Mouse (Mus musculus) telencephalon, adult 2 months (tissue): Measurements from ENCODE around the gene Garem2.
A peak's percentile ranks its signal among the peaks of the same experiment; 100 is the strongest.
"Not testable (repeated sequence)": the region's sequence is repeated elsewhere in the genome, so short reads cannot be mapped to it uniquely, and the experiment has no call there.

Experiments used
- DNase-seq: peaks from one replicate; pipeline ENCODE4 v3.0.0-alpha.2; 2011; ENCODE audit warnings: low read depth, low spot score

The Garem2 gene

GRCm38 (mm10) chr5:30104841-30105667, at the start of gene Garem2:
Gene Garem2 (plus strand): TSS chr5:30105161.
- no peak for DNase-seq

- DNase-seq, result no peak
These were observed 46.7 kb upstream of the Garem2 start for GRCm38 (mm10) chr5:30058216-30058731.

- not testable (repeated sequence) for DNase-seq
These were observed 45.4 kb upstream of the Garem2 start for GRCm38 (mm10) chr5:30059607-30060006.

- DNase-seq, result no peak
These were observed 37.2 kb upstream of the Garem2 start for GRCm38 (mm10) chr5:30067726-30068125.

GRCm38 (mm10) chr5:30071677-30072076, 33.3 kb upstream of the Garem2 start:
- no peak for DNase-seq

- no peak for DNase-seq
These were observed 32.6 kb upstream of the Garem2 start for GRCm38 (mm10) chr5:30072377-30072776.

- DNase-seq, result peak; percentile 31
These were observed 31.8 kb upstream of the Garem2 start, which contains the start of gene Tyms for GRCm38 (mm10) chr5:30072825-30073821. Gene Tyms (minus strand): TSS chr5:30073617.

- no peak for DNase-seq
These were observed 12.3 kb upstream of the Garem2 start for GRCm38 (mm10) chr5:30092701-30093100.

GRCm38 (mm10) chr5:30094399-30094798, 10.6 kb upstream of the Garem2 start:
- DNase-seq, result no peak

- no peak for DNase-seq
These were observed 9.2 kb upstream of the Garem2 start for GRCm38 (mm10) chr5:30095731-30096130.

GRCm38 (mm10) chr5:30098260-30098659, 6.7 kb upstream of the Garem2 start:
- DNase-seq, result no peak

- no peak for DNase-seq
These were observed 1.6 kb upstream of the Garem2 start for GRCm38 (mm10) chr5:30103340-30103739.

GRCm38 (mm10) chr5:30104339-30104738, 622 bp upstream of the Garem2 start:
- DNase-seq, result no peak

GRCm38 (mm10) chr5:30105668-30106300, 823 bp downstream of the Garem2 start, which contains the start of gene 3110082J24Rik:
Gene 3110082J24Rik (minus strand): TSS chr5:30106086.
- no peak for DNase-seq

- DNase-seq, result no peak
These were observed 1.8 kb downstream of the Garem2 start for GRCm38 (mm10) chr5:30106756-30107155.

- no peak for DNase-seq
These were observed 2.2 kb downstream of the Garem2 start for GRCm38 (mm10) chr5:30107186-30107585.

- DNase-seq, result no peak
These were observed 2.7 kb downstream of the Garem2 start for GRCm38 (mm10) chr5:30107611-30108041.

GRCm38 (mm10) chr5:30108233-30108632, 3.3 kb downstream of the Garem2 start:
- no peak for DNase-seq

- DNase-seq, result no peak
These were observed 4.9 kb downstream of the Garem2 start for GRCm38 (mm10) chr5:30109899-30110298.

- no peak for DNase-seq
These were observed 5.6 kb downstream of the Garem2 start for GRCm38 (mm10) chr5:30110371-30111060.

- DNase-seq, result no peak
These were observed 6.2 kb downstream of the Garem2 start for GRCm38 (mm10) chr5:30111126-30111525.
